Mouse (Mus musculus) embryo, embryonic 10 days (tissue): ENCODE results near the gene Cfap97d1.

ENCODE experiments used
- DNase-seq: peaks from one replicate; pipeline ENCODE4 v3.0.0-alpha.2; 2015; ENCODE audit warnings: low spot score

Gene Cfap97d1

GRCm38 (mm10) chr11:102037789-102038188, 53.7 kb downstream of the Cfap97d1 start:
- DNase-seq: no peak

- peak; percentile 15 for DNase-seq
Measured at GRCm38 (mm10) chr11:102039487-102040137, 55.5 kb downstream of the Cfap97d1 start.

- peak; percentile 94 for DNase-seq
Measured at GRCm38 (mm10) chr11:102040138-102040524, 56.1 kb downstream of the Cfap97d1 start.

DNA sequence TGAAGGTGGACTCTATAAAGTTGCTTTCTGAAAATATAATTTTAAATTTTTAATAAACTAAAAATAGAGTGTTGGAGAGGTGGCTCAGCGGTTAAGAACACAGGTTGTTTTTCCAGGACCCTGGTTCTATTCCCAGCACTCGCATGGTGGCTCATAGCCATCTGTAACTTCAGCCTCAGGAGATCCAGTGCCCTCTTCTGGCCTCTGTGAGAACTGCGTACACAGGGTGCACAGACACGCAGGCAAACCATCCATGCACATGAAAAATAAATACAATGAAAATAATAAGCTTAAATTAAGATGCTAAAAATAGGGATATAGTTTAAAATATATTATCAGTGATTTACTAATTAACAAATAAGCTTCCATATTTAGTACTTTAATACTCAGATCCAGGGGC, 56.6 kb downstream of the Cfap97d1 start:
- DNase-seq: no peak

- no peak for DNase-seq
Measured at GRCm38 (mm10) chr11:102041350-102041949, 57.4 kb downstream of the Cfap97d1 start, which contains the start of gene Cd300lg. Cd300lg (plus strand) TSS chr11:102041509.
